Mouse (Mus musculus): ENCODE measurements around the gene Mei1.

Gene Mei1

GRCm38 (mm10) chr15:82150042-82150441, 80.2 kb downstream of the Mei1 start:
- no peak for DNase-seq (ENCODE audit: low spot score in 2 of 2)

- DNase-seq (ENCODE audit: low spot score in 2 of 2) = no peak
Measured at GRCm38 (mm10) chr15:82151176-82151575, 81.4 kb downstream of the Mei1 start.

- no peak for DNase-seq (ENCODE audit: low spot score in 2 of 2)
Measured at GRCm38 (mm10) chr15:82152022-82152421, 82.2 kb downstream of the Mei1 start.

- DNase-seq (ENCODE audit: low spot score in 2 of 2) = no peak
Measured at GRCm38 (mm10) chr15:82152435-82152834, 82.6 kb downstream of the Mei1 start.

GRCm38 (mm10) chr15:82156298-82156697, 86.5 kb downstream of the Mei1 start:
- no peak for DNase-seq (ENCODE audit: low spot score in 2 of 2)

- no peak for DNase-seq (ENCODE audit: low spot score in 2 of 2)
Measured at GRCm38 (mm10) chr15:82156902-82157301, 87.1 kb downstream of the Mei1 start.

GRCm38 (mm10) chr15:82158243-82159035, 88.6 kb downstream of the Mei1 start:
- DNase-seq (ENCODE audit: low spot score in 2 of 2) = no peak

GRCm38 (mm10) chr15:82159471-82159870, 89.7 kb downstream of the Mei1 start:
- DNase-seq (ENCODE audit: low spot score in 2 of 2) = no peak

- no peak for DNase-seq (ENCODE audit: low spot score in 2 of 2)
Measured at GRCm38 (mm10) chr15:82160731-82161640, 91.2 kb downstream of the Mei1 start.

GRCm38 (mm10) chr15:82161965-82162600, 92.3 kb downstream of the Mei1 start:
- DNase-seq (ENCODE audit: low spot score in 2 of 2) = no peak

GRCm38 (mm10) chr15:82163356-82164060, 93.7 kb downstream of the Mei1 start:
- DNase-seq (ENCODE audit: low spot score in 2 of 2) = no peak

GRCm38 (mm10) chr15:82164061-82164399, 94.2 kb downstream of the Mei1 start:
- DNase-seq (ENCODE audit: low spot score in 2 of 2) = no peak

GRCm38 (mm10) chr15:82164496-82164895, 94.7 kb downstream of the Mei1 start:
- no peak for DNase-seq (ENCODE audit: low spot score in 2 of 2)

GRCm38 (mm10) chr15:82165332-82166239, 95.8 kb downstream of the Mei1 start:
- DNase-seq (ENCODE audit: low spot score in 2 of 2) = peak; percentile 78 to 82

GRCm38 (mm10) chr15:82166240-82167100, 96.7 kb downstream of the Mei1 start:
- no peak for DNase-seq (ENCODE audit: low spot score in 2 of 2)

GRCm38 (mm10) chr15:82167201-82168168, 97.7 kb downstream of the Mei1 start:
- no peak for DNase-seq (ENCODE audit: low spot score in 2 of 2)

GRCm38 (mm10) chr15:82169671-82170070, 99.9 kb downstream of the Mei1 start:
- no peak for DNase-seq (ENCODE audit: low spot score in 2 of 2)
